ENCODE assay signal across 16 mouse cellular contexts in the genomic region with DNA sequence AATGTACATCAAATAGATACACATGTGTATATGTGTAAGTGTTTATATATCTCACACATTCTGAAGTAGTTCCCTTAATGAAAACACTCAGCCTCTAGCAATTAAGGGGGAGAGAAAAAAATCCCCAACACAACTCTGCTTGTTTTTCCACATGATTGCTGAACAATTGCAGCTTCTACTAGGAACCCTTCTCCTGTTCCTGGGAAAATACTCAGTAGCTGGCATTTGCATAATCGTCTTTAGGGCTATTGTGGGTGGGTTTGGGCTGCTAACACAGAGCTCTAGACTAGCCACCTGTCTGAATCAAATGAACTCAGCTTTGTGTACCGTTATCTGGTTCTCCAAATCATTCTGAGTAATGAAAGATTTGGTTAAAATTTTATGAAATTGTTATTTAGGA.
DNase-seq lines count a peak whose midpoint lies in the region; ATAC-seq lines count a peak whose summit lies in the region.
"Had no signal": no experiment of that assay in that cellular context is flagged by ENCODE, and none has a peak within 500 bp of the region (broad histone marks: within the 10 kb centered on the region; RNA-seq: fewer than 3 reads in every experiment).

No protein-coding gene starts in this region.

- no peak overlapping the region for H3K4me2 ChIP-seq in neural tube, embryonic 13.5 days
- no peak overlapping the region for H3K4me2 ChIP-seq in neural tube, embryonic 15.5 days
- no peak overlapping the region for H3K4me2 ChIP-seq in midbrain, embryonic 12.5 days (replicated peaks)
- H3K4me2 ChIP-seq in kidney, embryonic 15.5 days = no peak overlapping the region
- H3K4me2 ChIP-seq: embryonic facial prominence, embryonic 12.5 days; intestine, embryonic 15.5 days had no signal

- intact Hi-C loops in gastrocnemius, postnatal 14 days (cut with DNase I; ENCODE audit: low total_unique reads) = no loop called here

- H3K36me3 ChIP-seq in neural tube, embryonic 13.5 days = no peaks in the 10 kb centered on the region
- H3K36me3 ChIP-seq in neural tube, embryonic 15.5 days = no peaks in the 10 kb centered on the region
- H3K36me3 ChIP-seq in midbrain, embryonic 12.5 days = no peaks in the 10 kb centered on the region
- H3K36me3 ChIP-seq in kidney, embryonic 15.5 days = no peaks in the 10 kb centered on the region
- H3K36me3 ChIP-seq: embryonic facial prominence, embryonic 12.5 days; intestine, embryonic 15.5 days had no signal

- H3K9me3 ChIP-seq in neural tube, embryonic 13.5 days = no peaks in the 10 kb centered on the region
- no peaks in the 10 kb centered on the region for H3K9me3 ChIP-seq in neural tube, embryonic 15.5 days (replicated peaks)
- no peaks in the 10 kb centered on the region for H3K9me3 ChIP-seq in midbrain, embryonic 12.5 days
- H3K9me3 ChIP-seq in kidney, embryonic 15.5 days (replicated peaks) = no peaks in the 10 kb centered on the region
- H3K9me3 ChIP-seq: embryonic facial prominence, embryonic 12.5 days; intestine, embryonic 15.5 days had no signal

- no peak overlapping the region for H3K4me3 ChIP-seq in neural tube, embryonic 13.5 days
- H3K4me3 ChIP-seq in neural tube, embryonic 15.5 days (replicated peaks) = no peak overlapping the region
- no peak overlapping the region for H3K4me3 ChIP-seq in midbrain, embryonic 12.5 days
- H3K4me3 ChIP-seq in kidney, embryonic 15.5 days (replicated peaks) = no peak overlapping the region
- H3K4me3 ChIP-seq: embryonic facial prominence, embryonic 12.5 days; intestine, embryonic 15.5 days had no signal

- no peak overlapping the region for H3K27ac ChIP-seq in neural tube, embryonic 13.5 days (replicated peaks)
- H3K27ac ChIP-seq in neural tube, embryonic 15.5 days (replicated peaks) = no peak overlapping the region
- peak overlapping the region; percentile 71 for H3K27ac ChIP-seq in midbrain, embryonic 12.5 days (replicated peaks)
- H3K27ac ChIP-seq in kidney, embryonic 15.5 days = no peak overlapping the region
- H3K27ac ChIP-seq: embryonic facial prominence, embryonic 12.5 days; intestine, embryonic 15.5 days; kidney, postnatal 0 days had no signal

- H3K4me1 ChIP-seq in neural tube, embryonic 13.5 days (replicated peaks) = peaks cover 5% of the 10 kb centered on the region; the same call in 1 of the 2 replicates
- peaks cover 4% of the 10 kb centered on the region for H3K4me1 ChIP-seq in neural tube, embryonic 15.5 days
- H3K4me1 ChIP-seq in midbrain, embryonic 12.5 days = peaks cover 21% of the 10 kb centered on the region
- H3K4me1 ChIP-seq in kidney, embryonic 15.5 days = peaks cover 1% of the 10 kb centered on the region
- H3K4me1 ChIP-seq: embryonic facial prominence, embryonic 12.5 days; intestine, embryonic 15.5 days had no signal

- peak; percentile 65; the same call in 1 of the 2 replicates for ATAC-seq in frontal cortex, adult (ENCODE audit: low TSS enrichment)
- peak; percentile 47; the same call in 1 of the 2 replicates for ATAC-seq in neural tube, embryonic 13.5 days (ENCODE audit: low read depth)
- no peak for ATAC-seq in neural tube, embryonic 15.5 days (ENCODE audit: low FRiP score)
- peak; percentile 88 for ATAC-seq in midbrain, embryonic 12.5 days (ENCODE audit: low FRiP score, low read depth)
- no peak for ATAC-seq in kidney, embryonic 15.5 days (replicated peaks; ENCODE audit: low FRiP score)
- ATAC-seq in activated CD4-positive, CD25-positive, alpha-beta regulatory T cell, adult 4 months = no peak
- ATAC-seq: intestine, embryonic 15.5 days had no signal

- 32% methylated on average over 2 of the region's 2 CpGs for WGBS in neural tube, embryonic 13.5 days
- WGBS in neural tube, embryonic 15.5 days = 21% methylated on average over 2 of the region's 2 CpGs
- 23% methylated on average over 2 of the region's 2 CpGs for WGBS in midbrain, embryonic 12.5 days
- WGBS in kidney, embryonic 15.5 days = 62% methylated on average over 2 of the region's 2 CpGs

- no peaks in the 10 kb centered on the region for H3K27me3 ChIP-seq in neural tube, embryonic 13.5 days
- no peaks in the 10 kb centered on the region for H3K27me3 ChIP-seq in neural tube, embryonic 15.5 days (replicated peaks)
- H3K27me3 ChIP-seq in midbrain, embryonic 12.5 days = no peaks in the 10 kb centered on the region
- no peaks in the 10 kb centered on the region for H3K27me3 ChIP-seq in kidney, embryonic 15.5 days
- H3K27me3 ChIP-seq: embryonic facial prominence, embryonic 12.5 days; intestine, embryonic 15.5 days had no signal

- no peak for DNase-seq in frontal cortex, postnatal 14 days (ENCODE audit: low spot score in 2 of 2)
- DNase-seq in gastrocnemius, postnatal 14 days = no peak
- DNase-seq: cerebellum, adult 2 months; heart, postnatal 10 days; lung, adult 2 months; lung, postnatal 4 days; thymus, postnatal 36 days had no signal

- no peak overlapping the region for H3K9ac ChIP-seq in neural tube, embryonic 13.5 days
- H3K9ac ChIP-seq in neural tube, embryonic 15.5 days (replicated peaks) = no peak overlapping the region
- H3K9ac ChIP-seq in midbrain, embryonic 12.5 days (replicated peaks) = no peak overlapping the region
- H3K9ac ChIP-seq in kidney, embryonic 15.5 days = no peak overlapping the region
- H3K9ac ChIP-seq: embryonic facial prominence, embryonic 12.5 days; intestine, embryonic 15.5 days had no signal

Comparison
In these comparisons a context has a peak if more than half of its experiments do, and no peak if none do; other contexts are left out.
1. ATAC-seq: peak in frontal cortex, adult (single experiment), neural tube, embryonic 13.5 days (single experiment) and midbrain, embryonic 12.5 days (single experiment); none in neural tube, embryonic 15.5 days (single experiment), kidney, embryonic 15.5 days (single experiment) and activated CD4-positive, CD25-positive, alpha-beta regulatory T cell, adult 4 months (single experiment).